8 mouse cellular contexts compared by ENCODE assay signal in genomic region chr15:82266356-82266755, GRCm38 (mm10). TPM values are rescaled to one million over a fixed set of nuclear protein-coding genes. Genes with fewer than 3 reads are reported as not detected.
DNase-seq lines count a peak whose midpoint lies in the region; ATAC-seq and TF ChIP-seq lines count a peak whose summit lies in the region.

No protein-coding gene starts in this region.

- H3K4me3 ChIP-seq in layer of hippocampus, adult 2 months = no peak overlapping the region
- H3K4me3 ChIP-seq in hindbrain, postnatal 0 days (ENCODE audit: low read length) = no peak overlapping the region
- no peak overlapping the region for H3K4me3 ChIP-seq in lung, adult 2 months (replicated peaks; ENCODE audit: extremely low read depth, low read depth, low read length)

- H3K4me1 ChIP-seq in hindbrain, postnatal 0 days (ENCODE audit: insufficient read depth, low read length) = peaks cover 11% of the 10 kb centered on the region
- no peaks in the 10 kb centered on the region for H3K4me1 ChIP-seq in lung, adult 2 months (ENCODE audit: control insufficient read depth, insufficient read depth, low read length)

- 16% methylated on average over 6 of the region's 6 CpGs for WGBS in hindbrain, postnatal 0 days
- WGBS in lung, adult 2 months = 8% methylated on average over 6 of the region's 6 CpGs

- H3K27ac ChIP-seq in layer of hippocampus, adult 2 months = no peak overlapping the region
- no peak overlapping the region for H3K27ac ChIP-seq in hindbrain, postnatal 0 days

- TF ChIP-seq POLR2A in lung, adult 2 months (IDR thresholded peaks at IDR 0.05; ENCODE audit: borderline replicate concordance, extremely low read depth, low read depth, low read length) = no peak

- no peaks in the 10 kb centered on the region for H3K9me3 ChIP-seq in hindbrain, postnatal 0 days (ENCODE audit: low read length)

- no peak for ATAC-seq in hindbrain, postnatal 0 days

- no peaks in the 10 kb centered on the region for H3K27me3 ChIP-seq in hindbrain, postnatal 0 days (ENCODE audit: insufficient read depth, low read length)

- H3K4me2 ChIP-seq in hindbrain, postnatal 0 days (ENCODE audit: low read depth, low read length) = no peak overlapping the region

- peak; percentile 58 to 75 for DNase-seq in layer of hippocampus, adult 2 months (ENCODE audit: low spot score in 2 of 2)
- no peak for DNase-seq in layer of hippocampus, adult 9-10 months (ENCODE audit: low spot score)
- peak; percentile 47 for DNase-seq in T-cell, adult 2 months (ENCODE audit: low spot score)
- DNase-seq in embryo, embryonic 10 days (ENCODE audit: low spot score) = peak; percentile 77
- DNase-seq in hindbrain, postnatal 0 days (ENCODE audit: low spot score) = peak; percentile 84
- DNase-seq in lung, adult 2 months = peak; percentile 72
- peak; percentile 74 to 84 for DNase-seq in right cerebral cortex, postnatal 10 days (ENCODE audit: low spot score in 2 of 2)
- peak; percentile 32 to 76 for DNase-seq in urinary bladder, postnatal 4 days (ENCODE audit: low spot score in 2 of 2)

- TF ChIP-seq CTCF in layer of hippocampus, adult 2 months (conservative IDR thresholded peaks at IDR 0.05) = peak; percentile 95
- peak; percentile 95 for TF ChIP-seq CTCF in hindbrain, postnatal 0 days (IDR thresholded peaks at IDR 0.05; ENCODE audit: low read depth)
- peak; percentile 91 for TF ChIP-seq CTCF in lung, adult 2 months (IDR thresholded peaks at IDR 0.05; ENCODE audit: insufficient read depth, low read length)

- H3K36me3 ChIP-seq in hindbrain, postnatal 0 days (ENCODE audit: insufficient read depth, low read length) = no peaks in the 10 kb centered on the region

- no peak overlapping the region for H3K9ac ChIP-seq in hindbrain, postnatal 0 days (replicated peaks; ENCODE audit: low read length)

RNA-seq across cellular contexts. Expression of gene Sept3, which starts 8.3 kb away (rescaled TPM):
- 100 to 1,000 TPM; 652 to 661 TPM for total RNA-seq in layer of hippocampus, adult 2 months (2021)
- total RNA-seq in hindbrain, postnatal 0 days (2014; rRNA removed) = 393 and 404 TPM in 2 replicates
- polyA plus RNA-seq in hindbrain, postnatal 0 days (2015; fragmentation: Nextera tagmentation; extraction: Ambion mirVana) = 299 and 320 TPM in 2 replicates
- polyA plus RNA-seq in lung, adult 2 months (2012; rRNA removed) = 3.9 and 4.6 TPM in 2 replicates

RNA-seq across cellular contexts. Expression of gene 1500009C09Rik, which starts 14.2 kb away (rescaled TPM):
- 100 to 1,000 TPM; 105 to 108 TPM for total RNA-seq in layer of hippocampus, adult 2 months (2021)
- total RNA-seq in hindbrain, postnatal 0 days (2014; rRNA removed) = 116 and 127 TPM in 2 replicates
- 12.5 and 13.9 TPM in 2 replicates for polyA plus RNA-seq in hindbrain, postnatal 0 days (2015; fragmentation: Nextera tagmentation; extraction: Ambion mirVana)
- polyA plus RNA-seq in lung, adult 2 months (2012; rRNA removed) = not detected in 2 replicates

RNA-seq across cellular contexts. Expression of gene Cenpm, which starts 21.8 kb away (rescaled TPM):
- total RNA-seq in layer of hippocampus, adult 2 months (2021) = 1 to 10 TPM; 2.5 TPM
- 15.0 and 16.2 TPM in 2 replicates for total RNA-seq in hindbrain, postnatal 0 days (2014; rRNA removed)
- polyA plus RNA-seq in hindbrain, postnatal 0 days (2015; fragmentation: Nextera tagmentation; extraction: Ambion mirVana) = 23.0 and 27.6 TPM in 2 replicates
- 1.8 and 3.4 TPM in 2 replicates for polyA plus RNA-seq in lung, adult 2 months (2012; rRNA removed)

RNA-seq across cellular contexts. Expression of gene Wbp2nl, which starts 32.4 kb away (rescaled TPM):
- total RNA-seq in layer of hippocampus, adult 2 months (2021) = not detected
- 1.4 TPM in 1 of 2 replicates, not detected in the other for total RNA-seq in hindbrain, postnatal 0 days (2014; rRNA removed)
- 0.36 TPM in 1 of 2 replicates, not detected in the other for polyA plus RNA-seq in hindbrain, postnatal 0 days (2015; fragmentation: Nextera tagmentation; extraction: Ambion mirVana)
- not detected in 2 replicates for polyA plus RNA-seq in lung, adult 2 months (2012; rRNA removed)

RNA-seq across cellular contexts. Expression of gene Tnfrsf13c, which starts 42.2 kb away (rescaled TPM):
- total RNA-seq in layer of hippocampus, adult 2 months (2021) = under 1 TPM; 0.54 to 0.79 TPM
- total RNA-seq in hindbrain, postnatal 0 days (2014; rRNA removed) = 0.29 and 5.6 TPM in 2 replicates
- 0.34 and 0.42 TPM in 2 replicates for polyA plus RNA-seq in hindbrain, postnatal 0 days (2015; fragmentation: Nextera tagmentation; extraction: Ambion mirVana)
- polyA plus RNA-seq in lung, adult 2 months (2012; rRNA removed) = 4.4 and 4.9 TPM in 2 replicates
